Mouse (Mus musculus): ENCODE results near the gene 4430402I18Rik. TPM values are rescaled to one million over a fixed set of nuclear protein-coding genes. Genes with fewer than 3 reads are reported as not detected.
"Not testable (repeated sequence)": the region's sequence is repeated elsewhere in the genome, so short reads cannot be mapped to it uniquely, and the experiment has no call there.

4430402I18Rik gene
- polyA plus RNA-seq (2016; fragmentation: Nextera tagmentation; extraction: Ambion mirVana): 2.1 and 5.7 TPM in 2 replicates

DNA sequence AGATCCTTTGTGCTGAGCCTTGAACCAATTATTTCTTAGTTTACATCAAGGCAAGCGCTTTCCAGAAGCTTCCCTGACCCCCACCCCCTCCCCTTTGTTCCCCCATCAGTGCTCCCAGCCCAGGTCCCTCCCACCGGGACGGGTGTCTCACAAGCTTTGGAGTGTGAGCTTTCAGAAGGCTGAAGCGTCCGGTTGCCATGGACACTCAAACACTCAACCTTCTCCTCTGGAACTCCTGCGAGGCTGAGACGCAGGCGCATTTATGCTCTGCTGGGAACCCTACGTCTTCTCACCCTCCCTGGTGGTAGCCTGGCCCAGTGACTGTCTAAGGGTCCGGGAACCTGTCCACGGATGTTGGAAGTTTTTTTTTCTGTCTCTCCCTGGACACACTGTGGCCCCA lies at the start of gene 4430402I18Rik:
Gene 4430402I18Rik, minus strand, starts transcription at position 149 of the 400 bp plus-strand sequence.
- no peak for DNase-seq (ENCODE audit: low spot score)
- Histone ChIP-seq H3K4me3 (peak within 1 kb of the TSS; percentile 31; the same call in 1 of the 2 replicates), H3K9me3 (no peaks in the 10 kb centered on the region), H3K27ac (no peak within 1 kb of the TSS), H3K4me1 (peaks cover 26% of the 10 kb centered on the region), H3K36me3 (no peaks in the 10 kb centered on the region), H3K27me3 (ENCODE audit: insufficient read depth, poor library complexity, severe bottlenecking) (no peaks in the 10 kb centered on the region)
- WGBS: 6% methylated on average over 11 of the region's 11 CpGs

DNA sequence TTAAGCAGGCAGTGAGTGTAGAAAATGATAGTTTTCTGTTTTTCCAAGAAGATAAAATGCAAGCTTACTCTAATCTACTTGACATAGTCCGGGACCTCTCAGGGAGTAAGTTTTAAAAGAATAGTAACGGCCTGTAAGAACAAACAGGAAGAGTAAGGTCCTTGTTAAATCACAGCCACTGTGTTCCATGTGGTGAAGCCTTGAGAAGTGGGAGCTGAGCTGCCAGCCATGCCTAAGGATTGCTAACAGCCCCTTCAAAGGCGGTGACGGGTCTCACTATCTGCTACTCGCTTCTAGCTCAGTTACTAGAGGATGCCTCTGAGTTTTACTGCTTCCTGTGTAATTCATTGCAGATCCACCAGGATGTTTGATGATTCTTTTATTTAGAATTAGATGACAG lies 49.2 kb upstream of the 4430402I18Rik start:
- H3K4me3 ChIP-seq: no peak overlapping the region
- H3K27ac ChIP-seq: no peak overlapping the region
- no peaks in the 10 kb centered on the region for H3K4me1 ChIP-seq
- H3K27me3 ChIP-seq (ENCODE audit: insufficient read depth, poor library complexity, severe bottlenecking): no peaks in the 10 kb centered on the region
- H3K9me3 ChIP-seq: no peaks in the 10 kb centered on the region
- 54% methylated on average over 5 of the region's 5 CpGs for WGBS
- peaks cover 74% of the 10 kb centered on the region for H3K36me3 ChIP-seq
- DNase-seq (ENCODE audit: low spot score): no peak

DNA sequence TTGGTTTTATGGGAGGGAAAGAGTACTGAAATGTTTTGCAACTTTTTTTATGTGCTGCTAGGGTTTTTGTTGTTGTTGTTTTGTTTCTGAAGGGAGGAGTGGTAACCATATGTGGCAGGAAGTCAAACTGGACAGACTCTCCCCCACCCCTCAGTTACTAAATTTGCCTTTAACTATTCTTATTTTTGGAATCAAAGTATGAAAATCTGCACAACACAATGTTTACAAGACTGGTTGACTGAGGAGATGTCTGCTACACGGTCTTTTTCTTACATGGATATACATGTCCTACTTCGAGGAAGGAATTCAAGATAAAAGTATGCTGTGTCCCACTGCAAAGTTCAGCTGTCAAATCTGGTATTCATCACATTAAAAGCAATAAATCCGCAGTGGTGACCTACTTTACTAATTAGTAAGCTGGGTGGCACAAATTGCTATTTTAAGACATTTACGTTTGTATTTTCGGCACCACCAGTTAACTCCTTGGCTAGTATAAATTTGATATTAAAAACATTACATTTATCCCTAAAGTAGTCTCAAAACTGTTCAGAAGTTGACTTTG lies 48.7 kb upstream of the 4430402I18Rik start:
- Histone ChIP-seq H3K27me3 (ENCODE audit: insufficient read depth, poor library complexity, severe bottlenecking) (no peaks in the 10 kb centered on the region), H3K4me3 (no peak overlapping the region), H3K36me3 (peaks cover 74% of the 10 kb centered on the region), H3K27ac (no peak overlapping the region), H3K4me1 (no peaks in the 10 kb centered on the region), H3K9me3 (no peaks in the 10 kb centered on the region)
- DNase-seq (ENCODE audit: low spot score): no peak
- WGBS: 79% methylated on average over 5 of the region's 5 CpGs

DNA sequence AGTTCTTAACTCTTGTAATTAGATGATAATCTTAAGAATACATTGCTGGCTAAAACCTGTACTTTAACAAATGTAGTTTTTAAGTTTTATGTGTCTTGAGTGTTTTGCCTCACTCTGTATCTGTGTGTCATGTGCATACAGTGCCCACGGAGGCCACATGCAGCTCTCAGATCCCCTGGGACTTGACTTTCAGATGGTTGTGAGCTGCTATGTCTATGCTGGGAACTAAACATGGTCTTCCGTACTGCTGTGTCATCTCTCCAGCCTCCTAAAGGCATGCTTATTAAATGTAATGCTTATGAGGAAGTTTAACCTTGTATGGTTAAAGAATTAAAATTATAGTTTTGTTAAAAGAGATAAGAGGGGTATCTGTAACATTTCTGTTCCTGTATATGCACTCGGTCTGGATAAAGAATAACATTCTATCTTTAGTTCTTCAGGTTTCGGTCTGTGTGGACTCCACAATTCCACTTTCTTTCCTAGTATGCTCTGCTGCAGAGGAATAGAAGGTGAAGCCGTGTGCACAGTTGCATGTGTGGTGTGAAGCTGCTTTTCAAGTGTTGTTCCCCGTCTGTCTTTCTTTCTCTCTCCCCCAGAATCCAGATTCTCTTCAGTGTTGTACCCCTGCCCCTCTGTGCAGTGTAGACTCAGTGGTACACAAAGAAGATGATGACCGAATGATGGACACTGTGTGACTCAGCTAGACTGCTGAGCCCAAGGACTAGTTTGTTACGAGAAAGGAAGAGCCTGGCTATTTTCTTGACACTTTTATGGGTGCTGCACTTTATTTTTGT lies 48.0 kb upstream of the 4430402I18Rik start:
- no peaks in the 10 kb centered on the region for H3K9me3 ChIP-seq
- no peak for DNase-seq (ENCODE audit: low spot score)
- H3K36me3 ChIP-seq: peaks cover 74% of the 10 kb centered on the region
- whole genome bisulfite sequencing: 85% methylated on average over 8 of the region's 8 CpGs
- H3K4me3 ChIP-seq: no peak overlapping the region
- no peaks in the 10 kb centered on the region for H3K27me3 ChIP-seq (ENCODE audit: insufficient read depth, poor library complexity, severe bottlenecking)
- no peak overlapping the region for H3K27ac ChIP-seq
- no peaks in the 10 kb centered on the region for H3K4me1 ChIP-seq

DNA sequence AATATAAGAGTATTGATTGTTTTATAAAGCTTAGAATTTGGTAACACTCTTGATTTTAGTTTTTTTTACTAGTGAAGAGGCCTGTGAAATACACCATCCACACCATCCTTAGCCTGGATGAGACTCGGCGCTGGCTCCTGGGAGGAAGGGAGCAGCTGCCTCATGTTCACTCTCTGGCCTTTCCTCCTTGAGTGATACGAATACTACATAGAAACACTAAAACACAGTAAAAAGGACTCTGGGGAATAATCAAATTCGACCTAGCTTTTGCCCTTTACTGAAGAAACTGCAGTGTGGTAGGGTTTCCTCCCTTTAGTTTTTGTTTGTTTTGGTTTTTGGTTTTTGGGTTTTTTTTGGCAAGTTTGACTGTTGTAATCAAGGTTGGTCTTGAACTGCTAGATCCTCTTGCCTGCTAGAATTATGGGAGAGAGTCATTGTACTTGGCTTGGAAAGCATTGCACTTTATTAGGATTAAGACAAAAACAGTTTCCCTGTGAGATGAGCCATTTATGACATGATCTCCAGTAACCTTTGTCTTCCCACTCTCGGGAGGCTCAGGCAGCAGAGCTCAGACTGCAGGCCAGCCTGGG lies 47.0 kb upstream of the 4430402I18Rik start:
- DNase-seq (ENCODE audit: low spot score): no peak
- H3K4me3 ChIP-seq: no peak overlapping the region
- peaks cover 67% of the 10 kb centered on the region for H3K36me3 ChIP-seq
- 88% methylated on average over 5 of the region's 5 CpGs for WGBS
- no peaks in the 10 kb centered on the region for H3K27me3 ChIP-seq (ENCODE audit: insufficient read depth, poor library complexity, severe bottlenecking)
- H3K9me3 ChIP-seq: no peaks in the 10 kb centered on the region
- no peaks in the 10 kb centered on the region for H3K4me1 ChIP-seq
- no peak overlapping the region for H3K27ac ChIP-seq

DNA sequence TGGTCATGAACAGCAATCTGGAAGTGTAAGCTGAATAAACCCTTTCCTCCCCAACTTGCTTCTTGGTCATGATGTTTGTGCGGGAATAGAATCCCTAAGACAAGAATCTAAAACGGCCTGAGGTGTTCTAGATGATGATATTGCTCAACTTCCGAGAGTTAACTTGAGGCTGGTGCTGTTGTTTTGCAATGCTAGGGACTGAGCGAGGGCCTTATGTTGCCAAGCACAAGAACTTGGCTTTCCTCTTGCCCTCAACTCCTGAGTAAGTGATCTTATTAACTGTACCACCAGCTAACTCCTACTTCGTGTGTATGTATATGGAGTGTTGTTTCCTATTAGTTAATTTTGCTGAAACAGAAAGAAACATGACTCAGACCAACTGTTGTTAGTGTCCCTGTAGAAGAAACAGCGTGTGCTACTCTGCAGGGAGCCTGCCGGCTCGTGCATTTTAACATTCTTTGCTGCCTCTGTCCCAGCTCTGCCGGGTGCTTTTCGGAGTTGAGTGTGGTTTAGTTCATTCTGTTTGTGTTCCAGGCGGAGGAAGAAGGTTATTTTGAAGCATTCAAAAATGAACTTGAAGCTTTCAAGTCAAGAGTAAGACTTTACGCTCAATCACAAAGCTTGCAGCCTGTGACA lies 43.9 kb upstream of the 4430402I18Rik start:
- no peak overlapping the region for H3K27ac ChIP-seq
- H3K4me1 ChIP-seq: no peaks in the 10 kb centered on the region
- WGBS: 89% methylated on average over 12 of the region's 12 CpGs
- H3K4me3 ChIP-seq: no peak overlapping the region
- DNase-seq (ENCODE audit: low spot score): no peak
- H3K36me3 ChIP-seq: peaks cover 73% of the 10 kb centered on the region
- H3K9me3 ChIP-seq: no peaks in the 10 kb centered on the region
- H3K27me3 ChIP-seq (ENCODE audit: insufficient read depth, poor library complexity, severe bottlenecking): no peaks in the 10 kb centered on the region

DNA sequence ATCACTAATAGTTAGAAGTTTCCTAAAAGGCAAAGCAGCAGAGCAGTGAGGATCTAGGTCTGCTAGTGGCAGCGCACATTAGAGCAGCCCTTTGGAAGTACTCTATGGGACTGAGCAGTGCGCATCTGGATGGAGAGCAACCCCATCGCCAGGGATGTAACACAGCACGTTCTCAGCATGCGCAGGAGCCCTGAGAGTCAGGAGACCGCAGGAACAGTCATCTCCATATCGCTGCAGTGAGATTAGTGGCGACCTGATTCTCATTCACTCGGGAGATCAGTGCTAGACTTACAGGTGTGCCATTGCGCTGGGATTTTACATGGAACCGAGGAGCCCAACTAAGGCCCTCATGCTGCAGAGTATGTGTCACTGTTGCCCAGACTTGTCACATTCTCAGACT lies 41.4 kb upstream of the 4430402I18Rik start:
- no peaks in the 10 kb centered on the region for H3K4me1 ChIP-seq
- no peak overlapping the region for H3K4me3 ChIP-seq
- H3K27ac ChIP-seq: no peak overlapping the region
- H3K36me3 ChIP-seq: peaks cover 68% of the 10 kb centered on the region
- no peaks in the 10 kb centered on the region for H3K9me3 ChIP-seq
- H3K27me3 ChIP-seq (ENCODE audit: insufficient read depth, poor library complexity, severe bottlenecking): no peaks in the 10 kb centered on the region
- WGBS: 91% methylated on average over 11 of the region's 11 CpGs
- no peak for DNase-seq (ENCODE audit: low spot score)

DNA sequence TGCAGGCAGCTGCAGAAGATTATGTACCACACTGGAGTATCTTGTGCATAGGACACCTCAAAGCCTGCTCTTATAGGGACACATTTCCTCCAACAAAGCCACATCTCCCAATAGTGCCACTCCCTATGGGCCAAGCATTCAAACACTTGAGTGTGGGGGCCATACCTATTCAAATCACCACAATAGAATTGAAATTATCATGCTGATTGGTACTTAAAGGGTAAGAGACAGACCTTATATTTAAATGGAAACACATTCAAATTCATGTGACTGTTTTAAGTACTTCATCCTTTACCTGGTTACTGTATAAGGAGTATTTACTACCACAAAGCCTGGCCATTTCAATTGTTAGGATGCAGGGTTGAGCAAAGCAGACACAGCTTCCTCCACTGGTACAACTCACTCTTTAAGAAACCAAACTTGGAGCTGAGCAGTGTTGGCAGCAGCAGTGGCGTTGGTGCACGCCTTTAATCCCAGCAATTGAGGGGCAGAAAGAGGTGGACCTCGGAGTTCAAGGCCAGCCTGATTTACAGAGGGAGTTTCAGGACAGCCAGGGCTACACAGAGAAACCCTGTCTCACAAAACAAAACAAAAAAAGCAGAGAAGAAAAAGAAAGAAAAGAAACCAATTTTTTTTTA lies 40.6 kb upstream of the 4430402I18Rik start:
- Histone ChIP-seq H3K27ac (no peak overlapping the region), H3K4me3 (no peak overlapping the region), H3K9me3 (no peaks in the 10 kb centered on the region), H3K27me3 (ENCODE audit: insufficient read depth, poor library complexity, severe bottlenecking) (no peaks in the 10 kb centered on the region), H3K4me1 (no peaks in the 10 kb centered on the region), H3K36me3 (peaks cover 62% of the 10 kb centered on the region)
- WGBS: 93% methylated on average over 3 of the region's 3 CpGs
- DNase-seq (ENCODE audit: low spot score): no peak

DNA sequence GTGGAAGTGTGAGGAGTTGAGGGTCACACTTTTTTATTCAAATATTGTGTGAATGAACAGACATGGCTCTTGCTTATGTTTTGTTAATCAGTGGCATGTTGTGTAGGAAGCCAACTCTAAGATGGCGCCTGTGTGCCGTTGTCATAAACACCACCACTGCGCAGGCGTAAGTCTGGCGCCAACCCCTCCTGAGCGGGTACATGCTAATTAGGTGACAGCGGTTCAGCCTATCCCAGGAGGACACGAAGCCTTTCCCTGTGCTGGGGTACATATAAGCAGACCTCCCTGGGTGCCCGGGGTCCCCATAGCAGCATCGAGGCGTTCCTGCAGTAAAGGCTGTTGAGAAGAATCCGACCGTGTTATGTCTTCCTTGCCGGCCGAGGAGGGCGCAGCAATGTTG lies 32.7 kb upstream of the 4430402I18Rik start:
- 96% methylated on average over 16 of the region's 16 CpGs for WGBS
- H3K4me1 ChIP-seq; H3K4me3 ChIP-seq; H3K27me3 ChIP-seq (ENCODE audit: insufficient read depth, poor library complexity, severe bottlenecking); DNase-seq (ENCODE audit: low spot score); H3K27ac ChIP-seq; H3K9me3 ChIP-seq: not testable (repeated sequence)
- H3K36me3 ChIP-seq: peaks cover 53% of the 10 kb centered on the region

DNA sequence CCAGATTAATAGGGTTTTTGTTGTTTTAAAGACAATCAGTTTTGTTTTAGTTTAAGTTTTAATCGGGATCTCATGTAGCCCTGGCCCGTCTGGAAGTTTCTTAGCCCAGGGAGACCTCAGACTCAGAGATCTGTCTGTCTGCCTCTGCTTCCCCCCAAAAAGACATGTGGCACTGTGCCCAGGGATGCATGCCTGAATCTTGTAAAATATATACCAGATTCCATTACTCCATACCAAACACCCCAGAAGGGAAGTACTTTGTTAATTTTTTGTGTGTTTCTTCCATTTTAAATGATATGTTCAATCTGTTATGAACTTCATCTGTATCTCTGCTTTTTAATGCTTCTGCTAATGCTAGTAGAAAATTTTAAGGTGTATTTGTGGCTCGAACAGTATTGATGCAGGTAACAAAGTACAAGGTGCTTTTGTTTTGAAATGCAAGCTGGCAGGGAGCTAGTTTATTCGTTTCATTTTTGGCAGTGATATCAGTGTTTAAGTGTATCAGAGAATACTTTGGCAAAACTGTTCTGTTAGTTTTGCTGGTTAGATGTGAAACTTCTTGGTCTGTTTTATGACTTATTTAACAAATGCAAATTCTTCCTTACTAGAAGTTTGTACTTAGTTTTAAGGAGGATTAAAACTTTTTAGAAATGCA lies 30.5 kb upstream of the 4430402I18Rik start:
- Histone ChIP-seq H3K27me3 (ENCODE audit: insufficient read depth, poor library complexity, severe bottlenecking) (no peaks in the 10 kb centered on the region), H3K36me3 (peaks cover 72% of the 10 kb centered on the region), H3K9me3 (no peaks in the 10 kb centered on the region), H3K4me3 (no peak overlapping the region), H3K4me1 (no peaks in the 10 kb centered on the region), H3K27ac (no peak overlapping the region)
- WGBS: 90% methylated on average over 4 of the region's 4 CpGs
- no peak for DNase-seq (ENCODE audit: low spot score)

DNA sequence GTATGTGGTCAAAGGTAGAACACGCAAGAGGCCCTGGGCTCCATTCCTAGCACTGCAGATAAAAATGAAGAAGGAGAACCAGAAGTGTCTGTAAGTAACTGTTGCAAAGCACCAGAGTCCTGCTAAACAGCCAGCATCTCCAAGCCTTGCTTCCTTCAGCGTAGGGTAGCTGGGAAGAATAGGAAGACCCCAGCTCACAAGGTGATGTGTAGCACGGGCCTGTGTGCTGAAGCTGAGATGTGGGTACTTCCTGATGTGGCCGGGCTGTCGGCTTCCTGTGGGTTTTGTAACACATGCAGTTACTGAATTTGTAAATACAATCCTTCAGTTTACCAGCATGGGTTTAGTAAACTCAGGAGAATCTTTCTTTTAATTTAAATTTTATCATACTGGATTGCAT lies 27.8 kb upstream of the 4430402I18Rik start:
- Histone ChIP-seq H3K27ac (no peak overlapping the region), H3K9me3 (0 out of 2 replicates have a peak, but pooled peaks cover 3% of the 10 kb centered on the region), H3K27me3 (ENCODE audit: insufficient read depth, poor library complexity, severe bottlenecking) (no peaks in the 10 kb centered on the region), H3K36me3 (peaks cover 58% of the 10 kb centered on the region), H3K4me1 (0 out of 2 replicates have a peak, but pooled peaks cover 7% of the 10 kb centered on the region), H3K4me3 (no peak overlapping the region)
- DNase-seq (ENCODE audit: low spot score): no peak
- WGBS: 86% methylated on average over 5 of the region's 5 CpGs

DNA sequence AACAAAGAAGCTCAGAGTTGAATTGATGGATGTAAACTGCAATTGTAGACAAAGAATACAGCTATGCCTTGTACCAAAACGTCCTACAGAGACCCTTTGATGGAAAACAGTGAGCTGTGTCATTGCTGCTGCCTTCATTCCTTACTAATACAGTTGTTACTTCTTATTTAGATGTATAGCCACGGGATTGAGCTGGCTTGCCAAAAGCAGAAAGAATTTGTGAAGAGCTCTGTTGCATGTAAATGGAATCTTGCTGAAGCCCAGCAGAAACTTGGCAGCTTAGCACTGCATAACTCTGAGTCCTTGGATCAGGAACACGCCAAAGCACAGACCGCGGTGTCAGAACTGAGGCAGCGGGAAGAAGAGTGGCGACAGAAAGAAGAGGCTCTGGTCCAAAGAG lies 27.3 kb upstream of the 4430402I18Rik start:
- Histone ChIP-seq H3K4me3 (no peak overlapping the region), H3K27ac (no peak overlapping the region), H3K36me3 (peaks cover 53% of the 10 kb centered on the region), H3K4me1 (0 out of 2 replicates have a peak, but pooled peaks cover 7% of the 10 kb centered on the region), H3K27me3 (ENCODE audit: insufficient read depth, poor library complexity, severe bottlenecking) (no peaks in the 10 kb centered on the region), H3K9me3 (0 out of 2 replicates have a peak, but pooled peaks cover 3% of the 10 kb centered on the region)
- WGBS: 80% methylated on average over 7 of the region's 7 CpGs
- no peak for DNase-seq (ENCODE audit: low spot score)
